1 mouse cellular context compared by ENCODE assay signal in genomic region chr5:113830796-113831195, GRCm38 (mm10).
TF ChIP-seq lines count a peak whose summit lies in the region.

No protein-coding gene starts in this region.

TF ChIP-seq in CH12.LX, 34 proteins besides CTCF, POLR2A, EP300 and RAD21 (continued from another document):
- 0 out of 2 replicates have a peak, but pooled peaks have one; percentile 33 for TF ChIP-seq MYC (IDR thresholded peaks at IDR 0.05; ENCODE audit: low read depth, low read length)
